Mouse (Mus musculus) heart, adult 2 months (tissue): Measurements from ENCODE around the gene Prpf38a. TPM values are rescaled to one million over a fixed set of nuclear protein-coding genes. Genes with fewer than 3 reads are reported as not detected.
A peak's percentile ranks its signal among the peaks of the same experiment; 100 is the strongest.

Experiments used
- DNase-seq, 2 experiments: peaks; one replicate each; pipeline ENCODE4 v3.0.0; 2021
- H3K27ac ChIP-seq: fragments of 200-600 bp; 2 replicates; pipeline ENCODE4 v1.8.1; 2022
- H3K27me3 ChIP-seq: fragments of 200-500 bp; 2 replicates; pipeline ENCODE4 v1.6.1; 2012; ENCODE audit warnings: mild to moderate bottlenecking, low read length, inconsistent platforms, mixed read lengths; ENCODE audit not compliant: control insufficient read depth, insufficient read depth
- H3K36me3 ChIP-seq: fragments of 200-500 bp; 2 replicates; pipeline ENCODE4 v1.6.1; 2012; ENCODE audit warnings: low read length, inconsistent platforms; ENCODE audit not compliant: control insufficient read depth, insufficient read depth
- H3K4me1 ChIP-seq: fragments of 200-500 bp; 2 replicates; pipeline ENCODE4 v1.6.1; 2011; ENCODE audit warnings: low read length; ENCODE audit not compliant: control insufficient read depth, insufficient read depth
- H3K4me3 ChIP-seq: fragments of 200-600 bp; 2 replicates; pipeline ENCODE4 v1.8.1; 2022
- H3K79me2 ChIP-seq: fragments of 200-500 bp; replicated peaks from 2 replicates; pipeline ENCODE4 v1.6.1; 2012; ENCODE audit warnings: mild to moderate bottlenecking, inconsistent platforms, low read length, moderate library complexity, mixed read lengths; ENCODE audit not compliant: control insufficient read depth, insufficient read depth
- H3K9ac ChIP-seq: fragments of 200-500 bp; 2 replicates; pipeline ENCODE4 v1.6.1; 2012; ENCODE audit warnings: low read depth, mild to moderate bottlenecking, control low read depth, inconsistent platforms, low read length, mixed read lengths
- CTCF ChIP-seq: fragments of 200-600 bp; IDR thresholded peaks from 2 replicates; pipeline ENCODE4 v1.8.1; 2022; ENCODE audit warnings: antibody characterized with exemption, mild to moderate bottlenecking, moderate library complexity
- EP300 ChIP-seq: fragments of 200-500 bp; IDR thresholded peaks from 2 replicates; pipeline ENCODE4 v1.6.1; 2011; ENCODE audit warnings: low read depth, low read length, control low read depth; ENCODE audit not compliant: insufficient read depth
- POLR2A ChIP-seq: fragments of 200-500 bp; IDR thresholded peaks from 2 replicates; pipeline ENCODE4 v1.6.1; 2011; ENCODE audit warnings: mild to moderate bottlenecking, low read depth, low read length, control low read depth; ENCODE audit not compliant: insufficient read depth
- WGBS: fragments of 180-500 bp; shearing (Covaris S2); methylation state at CpG from one replicate; pipeline ENCODE4 v1.1.7; 2018; 5-methylcytosine and 5-hydroxymethylcytosine counted together
- intact Hi-C: fragments of 180-260 bp; cut with DNase I; formaldehyde crosslinking; loops from one replicate; pipeline ENCODE4 v1.15.1; 2025
- polyA plus RNA-seq: library from polyadenylated mRNA; depleted of rRNA; stranded (reverse); fragments of >200 nt; gene quantifications from 2 replicates; pipeline ENCODE4 v1.2.3, GENCODE M21; 2012; rRNA removed
- total RNA-seq, 2 experiments: library from RNA; stranded (reverse); gene quantifications; 2 replicates each; pipeline ENCODE4 v1.2.3; 2021

The Prpf38a gene
- total and polyA plus RNA-seq, 3 experiments: 3.2 to 17.0 (median 14.3) TPM

GRCm38 (mm10) chr4:108595785-108596184 lies 16.6 kb upstream of the Prpf38a start:
- intact Hi-C loops: no loop called here
- Histone ChIP-seq H3K4me3 (no peak overlapping the region), H3K79me2 (no peaks in the 10 kb centered on the region), H3K27ac (no peak overlapping the region), H3K36me3 (no peaks in the 10 kb centered on the region), H3K4me1 (no peaks in the 10 kb centered on the region; the same call in 1 of the 2 replicates), H3K27me3 (no peaks in the 10 kb centered on the region), H3K9ac (no peak overlapping the region)
- TF ChIP-seq EP300: no peak
- no peak for TF ChIP-seq CTCF
- no peak for TF ChIP-seq POLR2A
- no peak for DNase-seq
- 91% methylated on average over 1 of the region's 1 CpGs for WGBS

DNA sequence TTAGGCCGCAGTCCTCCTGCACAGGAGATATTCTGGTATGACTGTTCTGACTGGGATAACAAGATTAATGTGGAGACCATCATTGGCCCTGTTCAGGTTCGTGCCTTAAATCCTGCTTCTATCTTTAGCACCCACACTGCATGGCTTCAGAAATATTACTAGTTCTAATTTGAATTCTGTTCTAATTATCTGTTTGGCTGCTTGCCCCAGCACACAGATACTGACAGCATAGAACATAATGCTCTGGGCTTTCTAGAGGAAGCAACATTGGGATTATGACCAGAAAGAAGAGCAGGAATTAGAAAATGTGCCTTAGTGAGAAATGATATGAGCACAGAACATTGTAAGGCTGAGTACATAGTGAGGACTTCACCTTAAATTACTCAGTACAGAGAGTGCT lies 14.2 kb upstream of the Prpf38a start:
- no peaks in the 10 kb centered on the region for H3K27me3 ChIP-seq
- no peaks in the 10 kb centered on the region for H3K36me3 ChIP-seq
- DNase-seq: no peak
- no peaks in the 10 kb centered on the region for H3K79me2 ChIP-seq
- H3K9ac ChIP-seq: no peak overlapping the region
- H3K4me3 ChIP-seq: no peak overlapping the region
- no peak overlapping the region for H3K27ac ChIP-seq
- no peak for TF ChIP-seq POLR2A
- TF ChIP-seq EP300: no peak
- no peak for TF ChIP-seq CTCF
- H3K4me1 ChIP-seq: no peaks in the 10 kb centered on the region; the same call in 1 of the 2 replicates
- intact Hi-C loops: no loop called here
- WGBS: 55% methylated on average over 2 of the region's 2 CpGs

DNA sequence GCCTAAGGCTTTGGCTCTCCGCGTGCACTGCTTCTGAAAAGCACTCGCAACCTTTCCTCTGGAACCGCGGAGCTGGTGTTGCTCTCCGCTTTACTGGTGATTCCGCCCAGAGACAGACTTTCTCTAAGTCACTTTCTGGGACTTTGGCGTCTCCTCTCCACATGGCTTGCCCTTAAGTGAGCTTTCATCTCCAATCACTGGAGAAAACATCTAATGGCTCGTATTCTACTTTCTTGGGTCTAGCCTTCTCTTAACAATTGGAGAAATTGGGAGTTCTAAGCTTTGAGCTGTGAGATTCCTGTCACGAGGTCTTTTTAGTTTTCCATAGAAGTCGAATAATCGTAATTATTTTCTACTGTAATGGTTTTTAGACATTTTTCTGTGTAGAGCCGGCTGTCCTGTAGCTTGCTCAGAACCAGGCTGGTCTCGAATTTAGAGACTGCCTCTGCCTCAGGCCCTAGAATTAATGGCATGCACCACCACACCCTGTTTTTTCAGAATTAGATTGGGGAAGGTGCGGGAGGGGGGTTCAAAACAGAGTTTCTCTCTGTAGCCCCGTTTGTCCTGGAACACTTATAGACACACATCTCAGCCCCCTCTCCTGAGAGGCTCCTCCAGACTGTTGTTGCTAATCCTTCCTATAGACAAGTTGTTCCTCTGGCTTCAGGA lies 741 bp upstream of the Prpf38a start:
- H3K27me3 ChIP-seq: no peaks in the 10 kb centered on the region
- no peak for DNase-seq
- no peak for TF ChIP-seq POLR2A
- no peak for TF ChIP-seq EP300
- TF ChIP-seq CTCF: no peak
- H3K27ac ChIP-seq: no peak overlapping the region
- H3K4me1 ChIP-seq: no peaks in the 10 kb centered on the region; the same call in 1 of the 2 replicates
- H3K4me3 ChIP-seq: peak overlapping the region; percentile 68
- peaks cover 5% of the 10 kb centered on the region for H3K36me3 ChIP-seq
- H3K79me2 ChIP-seq: 0 out of 2 replicates have a peak, but pooled peaks cover 1% of the 10 kb centered on the region
- H3K9ac ChIP-seq: peak overlapping the region; percentile 64
- intact Hi-C loops: loop anchor here (1.0 to 5.0 kb wide), 2 partner anchors 39 to 243 kb away; partner anchors contain the start of gene Cc2d1b
- WGBS: 3% methylated on average over 16 of the region's 16 CpGs

- intact Hi-C loops: no loop called here
- WGBS: 91% methylated on average over 3 of the region's 3 CpGs
- H3K9ac ChIP-seq: no peak overlapping the region
- no peak overlapping the region for H3K27ac ChIP-seq
- TF ChIP-seq POLR2A: no peak
- no peak for TF ChIP-seq CTCF
- TF ChIP-seq EP300: no peak
- H3K27me3 ChIP-seq: no peaks in the 10 kb centered on the region
- no peaks in the 10 kb centered on the region for H3K4me1 ChIP-seq
- DNase-seq: no peak
- H3K79me2 ChIP-seq: no peaks in the 10 kb centered on the region
- peaks cover 5% of the 10 kb centered on the region for H3K36me3 ChIP-seq
- no peak overlapping the region for H3K4me3 ChIP-seq
Measured at GRCm38 (mm10) chr4:108572644-108573043, 6.5 kb downstream of the Prpf38a start.

DNA sequence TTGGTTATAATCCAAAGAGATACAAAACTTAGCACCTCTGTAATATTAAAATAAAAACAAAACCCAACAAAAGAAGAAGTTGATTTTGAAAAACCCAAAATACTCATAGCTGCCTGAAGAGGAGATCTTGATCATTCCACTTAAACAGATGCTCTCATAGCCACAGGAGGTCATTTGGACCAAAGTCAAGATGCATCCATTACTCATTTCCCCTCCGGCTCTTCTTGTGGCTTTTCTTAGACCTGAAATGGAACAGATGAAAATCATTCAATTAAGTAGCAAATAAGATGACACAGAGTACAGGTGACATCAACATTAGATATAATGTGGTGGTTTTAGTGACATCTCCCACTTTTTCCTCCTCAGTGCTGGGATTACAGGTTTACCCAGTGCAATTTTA lies 14.1 kb downstream of the Prpf38a start:
- DNase-seq: no peak
- H3K4me1 ChIP-seq: no peaks in the 10 kb centered on the region
- no peak for TF ChIP-seq CTCF
- TF ChIP-seq EP300: no peak
- TF ChIP-seq POLR2A: no peak
- H3K79me2 ChIP-seq: no peaks in the 10 kb centered on the region
- WGBS: 45% methylated on average over 1 of the region's 1 CpGs
- no peaks in the 10 kb centered on the region; the same call in none of the 2 replicates for H3K36me3 ChIP-seq
- H3K4me3 ChIP-seq: no peak overlapping the region
- no peak overlapping the region for H3K27ac ChIP-seq
- no peak overlapping the region for H3K9ac ChIP-seq
- intact Hi-C loops: no loop called here
- no peaks in the 10 kb centered on the region for H3K27me3 ChIP-seq

DNA sequence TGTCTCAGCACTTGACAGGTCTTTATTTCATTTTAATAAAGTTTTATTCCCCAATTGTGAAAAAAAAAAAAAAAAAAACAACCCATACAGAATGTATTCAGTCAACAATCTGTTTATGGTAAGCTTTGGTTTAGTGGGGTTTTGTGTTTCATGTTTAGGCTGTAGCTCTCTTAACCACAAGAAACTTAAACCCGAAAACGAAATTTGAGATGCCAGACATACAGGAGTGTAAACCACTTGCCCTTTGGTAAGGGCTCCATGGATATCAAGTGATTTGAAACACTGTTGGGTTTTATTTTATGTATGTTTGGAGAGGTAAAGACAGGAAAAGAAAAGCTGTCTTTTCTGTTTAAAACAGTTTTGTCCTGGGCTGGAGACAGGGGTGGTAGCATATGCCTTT lies 39.4 kb downstream of the Prpf38a start:
- intact Hi-C loops: no loop called here
- 98% methylated on average over 2 of the region's 2 CpGs for WGBS
- H3K4me1 ChIP-seq: no peaks in the 10 kb centered on the region

More for the DNA sequence above, 39.4 kb downstream of the Prpf38a start:
- Histone ChIP-seq H3K4me3 (no peak overlapping the region), H3K9ac (no peak overlapping the region), H3K36me3 (0 out of 2 replicates have a peak, but pooled peaks cover 2% of the 10 kb centered on the region), H3K27me3 (no peaks in the 10 kb centered on the region), H3K79me2 (no peaks in the 10 kb centered on the region), H3K27ac (no peak overlapping the region)
- TF ChIP-seq CTCF: no peak
- no peak for TF ChIP-seq POLR2A
- no peak for TF ChIP-seq EP300
- no peak for DNase-seq

Other genes starting within 250 kb of the Prpf38a start
- not detected for gene Shisal2a, start 196.0 kb downstream of the Prpf38a start, total RNA-seq
- not detected in 2 replicates for gene Shisal2a, start 196.0 kb downstream of the Prpf38a start, polyA plus RNA-seq
- 1 to 10 TPM; 5.9 to 7.7 TPM for gene Gpx7, start 172.4 kb downstream of the Prpf38a start, total RNA-seq
- 14.2 and 16.5 TPM in 2 replicates for gene Gpx7, start 172.4 kb downstream of the Prpf38a start, polyA plus RNA-seq
- 10 to 100 TPM; 19.6 to 21.8 TPM for gene Tut4, start 119.9 kb downstream of the Prpf38a start, total RNA-seq
- 24.1 and 29.7 TPM in 2 replicates for gene Tut4, start 119.9 kb downstream of the Prpf38a start, polyA plus RNA-seq
- gene Orc1, start 87 bp upstream of the Prpf38a start, total RNA-seq: not detected
- gene Orc1, start 87 bp upstream of the Prpf38a start, polyA plus RNA-seq: 0.04 TPM in 1 of 2 replicates, not detected in the other
- gene Cc2d1b, start 40.6 kb upstream of the Prpf38a start, total RNA-seq: 10 to 100 TPM; 13.5 to 13.7 TPM
- 13.4 and 16.7 TPM in 2 replicates for gene Cc2d1b, start 40.6 kb upstream of the Prpf38a start, polyA plus RNA-seq
- gene 3110021N24Rik, start 140.3 kb upstream of the Prpf38a start, total RNA-seq: under 1 TPM; 0.26 to 0.36 TPM
- gene 3110021N24Rik, start 140.3 kb upstream of the Prpf38a start, polyA plus RNA-seq: 0.10 and 0.12 TPM in 2 replicates
- gene Zfyve9, start 201.5 kb upstream of the Prpf38a start, total RNA-seq: 10 to 100 TPM; 25.2 to 29.9 TPM
- gene Zfyve9, start 201.5 kb upstream of the Prpf38a start, polyA plus RNA-seq: 5.1 and 8.4 TPM in 2 replicates